Mouse (Mus musculus) hindbrain, embryonic 15.5 days (tissue): ENCODE results near the gene Prmt8. TPM values are rescaled to one million over a fixed set of nuclear protein-coding genes. Genes with fewer than 3 reads are reported as not detected.

Experiments used
- ATAC-seq: fragments of 200-750 bp; cut with Nextera tagmentation; 2 replicates; pipeline ENCODE4 v1.8.0; 2017; ENCODE audit warnings: low read depth, moderate number of reproducible peaks, moderate TSS enrichment; ENCODE audit not compliant: low FRiP score
- H3K27ac ChIP-seq: fragments of 300-500 bp; sonication (generic); replicated peaks from 2 replicates; pipeline ENCODE4 v1.5.1; 2015; ENCODE audit warnings: mild to moderate bottlenecking, inconsistent platforms
- H3K27me3 ChIP-seq: fragments of 300-500 bp; sonication (generic); 2 replicates; pipeline ENCODE4 v1.6.1; 2015; ENCODE audit warnings: control low read depth, inconsistent platforms
- H3K36me3 ChIP-seq: fragments of 300-500 bp; sonication (generic); 2 replicates; pipeline ENCODE4 v1.6.1; 2015; ENCODE audit warnings: control low read depth, inconsistent platforms
- H3K4me1 ChIP-seq: fragments of 300-500 bp; sonication (generic); replicated peaks from 2 replicates; pipeline ENCODE4 v1.6.1; 2015; ENCODE audit warnings: control low read depth, inconsistent platforms
- H3K4me2 ChIP-seq: fragments of 300-500 bp; sonication (generic); 2 replicates; pipeline ENCODE4 v1.6.1; 2015; ENCODE audit warnings: moderate library complexity, mild to moderate bottlenecking, inconsistent platforms
- H3K4me3 ChIP-seq: fragments of 300-500 bp; sonication (generic); 2 replicates; pipeline ENCODE4 v1.5.1; 2015; ENCODE audit warnings: mild to moderate bottlenecking, inconsistent platforms
- H3K9ac ChIP-seq: fragments of 300-500 bp; sonication (generic); 2 replicates; pipeline ENCODE4 v1.6.1; 2015; ENCODE audit warnings: inconsistent platforms
- H3K9me3 ChIP-seq: fragments of 300-500 bp; sonication (generic); 2 replicates; pipeline ENCODE4 v1.6.1; 2016; ENCODE audit warnings: control low read depth, inconsistent platforms
- WGBS: fragments of 180-500 bp; shearing (Covaris S2); methylation state at CpG from one replicate; pipeline ENCODE4 v1.1.7; 2015; 5-methylcytosine and 5-hydroxymethylcytosine counted together
- polyA plus RNA-seq: library from polyadenylated mRNA; unstranded; fragments of >200 nt; fragmentation: Nextera tagmentation; extraction: Ambion mirVana; gene quantifications from 2 replicates; pipeline ENCODE4 v1.2.1, GENCODE M21; 2015

Prmt8 gene
- polyA plus RNA-seq, 1 experiment from 2014 or later: 34.4 TPM

- no peak overlapping the region for H3K4me3 ChIP-seq
- 18% methylated on average over 4 of the region's 4 CpGs for WGBS
- H3K9ac ChIP-seq: no peak overlapping the region
- H3K27me3 ChIP-seq: no peaks in the 10 kb centered on the region
- no peaks in the 10 kb centered on the region for H3K36me3 ChIP-seq
- H3K4me2 ChIP-seq: no peak overlapping the region
- H3K4me1 ChIP-seq: peaks cover 28% of the 10 kb centered on the region
- H3K9me3 ChIP-seq: no peaks in the 10 kb centered on the region
- peak; percentile 76; the same call in 1 of the 2 replicates for ATAC-seq
- H3K27ac ChIP-seq: 0 out of 2 replicates have a peak overlapping the region, but pooled peaks have one; percentile 36
These were observed 84.3 kb downstream of the Prmt8 start for GRCm38 (mm10) chr6:127684981-127685380.

- Histone ChIP-seq H3K27me3 (no peaks in the 10 kb centered on the region), H3K36me3 (no peaks in the 10 kb centered on the region), H3K4me1 (peaks cover 30% of the 10 kb centered on the region), H3K4me3 (no peak overlapping the region), H3K27ac (peak overlapping the region; percentile 47), H3K9me3 (no peaks in the 10 kb centered on the region), H3K9ac (no peak overlapping the region), H3K4me2 (no peak overlapping the region)
- WGBS: 60% methylated on average over 8 of the region's 8 CpGs
- ATAC-seq: no peak; the same call in 1 of the 2 replicates
These were observed 85.7 kb downstream of the Prmt8 start for GRCm38 (mm10) chr6:127683561-127683960.

- no peaks in the 10 kb centered on the region for H3K36me3 ChIP-seq
- no peaks in the 10 kb centered on the region for H3K9me3 ChIP-seq
- no peak overlapping the region for H3K9ac ChIP-seq
- no peak overlapping the region for H3K4me3 ChIP-seq
- H3K4me2 ChIP-seq: no peak overlapping the region
- H3K4me1 ChIP-seq: peaks cover 41% of the 10 kb centered on the region
- H3K27ac ChIP-seq: no peak overlapping the region
- H3K27me3 ChIP-seq: no peaks in the 10 kb centered on the region
- ATAC-seq: no peak
- WGBS: 95% methylated on average over 7 of the region's 7 CpGs
These were observed 88.5 kb downstream of the Prmt8 start for GRCm38 (mm10) chr6:127680784-127681183.

GRCm38 (mm10) chr6:127678998-127679397, 90.3 kb downstream of the Prmt8 start:
- Histone ChIP-seq H3K9ac (no peak overlapping the region), H3K4me1 (peaks cover 26% of the 10 kb centered on the region), H3K9me3 (no peaks in the 10 kb centered on the region), H3K36me3 (no peaks in the 10 kb centered on the region), H3K4me3 (no peak overlapping the region), H3K27me3 (no peaks in the 10 kb centered on the region), H3K4me2 (no peak overlapping the region), H3K27ac (no peak overlapping the region)
- no peak for ATAC-seq
- WGBS: 81% methylated on average over 3 of the region's 3 CpGs

- ATAC-seq: no peak
- Histone ChIP-seq H3K9me3 (no peaks in the 10 kb centered on the region), H3K27ac (no peak overlapping the region), H3K27me3 (no peaks in the 10 kb centered on the region), H3K9ac (no peak overlapping the region), H3K36me3 (no peaks in the 10 kb centered on the region), H3K4me1 (peaks cover 19% of the 10 kb centered on the region), H3K4me2 (no peak overlapping the region), H3K4me3 (no peak overlapping the region)
- 64% methylated on average over 9 of the region's 9 CpGs for WGBS
These were observed 91.0 kb downstream of the Prmt8 start for GRCm38 (mm10) chr6:127678320-127678719.

GRCm38 (mm10) chr6:127676866-127677265, 92.4 kb downstream of the Prmt8 start:
- peak; percentile 50 for ATAC-seq
- no peak overlapping the region for H3K9ac ChIP-seq
- H3K27ac ChIP-seq: 0 out of 2 replicates have a peak overlapping the region, but pooled peaks have one; percentile 31
- no peak overlapping the region for H3K4me3 ChIP-seq
- H3K4me1 ChIP-seq: peaks cover 13% of the 10 kb centered on the region
- 34% methylated on average over 11 of the region's 11 CpGs for WGBS
- no peak overlapping the region for H3K4me2 ChIP-seq
- no peaks in the 10 kb centered on the region for H3K36me3 ChIP-seq
- H3K9me3 ChIP-seq: no peaks in the 10 kb centered on the region
- no peaks in the 10 kb centered on the region for H3K27me3 ChIP-seq

- no peak overlapping the region for H3K27ac ChIP-seq
- no peak overlapping the region for H3K4me3 ChIP-seq
- no peak for ATAC-seq
- no peak overlapping the region for H3K9ac ChIP-seq
- H3K4me2 ChIP-seq: no peak overlapping the region
- peaks cover 15% of the 10 kb centered on the region for H3K4me1 ChIP-seq
- no peaks in the 10 kb centered on the region for H3K27me3 ChIP-seq
- H3K9me3 ChIP-seq: no peaks in the 10 kb centered on the region
- H3K36me3 ChIP-seq: no peaks in the 10 kb centered on the region
- 84% methylated on average over 7 of the region's 7 CpGs for WGBS
These were observed 97.2 kb downstream of the Prmt8 start for GRCm38 (mm10) chr6:127672071-127672470.

- Histone ChIP-seq H3K27me3 (no peaks in the 10 kb centered on the region), H3K4me2 (no peak overlapping the region), H3K36me3 (no peaks in the 10 kb centered on the region), H3K4me1 (peaks cover 8% of the 10 kb centered on the region), H3K9me3 (no peaks in the 10 kb centered on the region), H3K9ac (no peak overlapping the region), H3K4me3 (no peak overlapping the region), H3K27ac (no peak overlapping the region)
- no peak for ATAC-seq
- WGBS: 96% methylated on average over 4 of the region's 4 CpGs
These were observed 99.2 kb downstream of the Prmt8 start for GRCm38 (mm10) chr6:127670031-127670430.

- Histone ChIP-seq H3K4me3 (no peak overlapping the region), H3K36me3 (no peaks in the 10 kb centered on the region), H3K27me3 (no peaks in the 10 kb centered on the region), H3K9ac (no peak overlapping the region), H3K4me2 (no peak overlapping the region), H3K4me1 (peaks cover 8% of the 10 kb centered on the region), H3K27ac (no peak overlapping the region), H3K9me3 (no peaks in the 10 kb centered on the region)
- no peak for ATAC-seq
- 53% methylated on average over 4 of the region's 4 CpGs for WGBS
These were observed 100.0 kb downstream of the Prmt8 start for GRCm38 (mm10) chr6:127669313-127669712.

GRCm38 (mm10) chr6:127663263-127663662, 106.0 kb downstream of the Prmt8 start:
- Histone ChIP-seq H3K4me1 (no peaks in the 10 kb centered on the region), H3K27ac (no peak overlapping the region), H3K36me3 (no peaks in the 10 kb centered on the region), H3K4me2 (no peak overlapping the region), H3K4me3 (no peak overlapping the region), H3K27me3 (no peaks in the 10 kb centered on the region), H3K9ac (no peak overlapping the region), H3K9me3 (no peaks in the 10 kb centered on the region)
- no peak for ATAC-seq
- WGBS: 84% methylated on average over 7 of the region's 7 CpGs

GRCm38 (mm10) chr6:127661717-127662292, 107.5 kb downstream of the Prmt8 start:
- Histone ChIP-seq H3K9me3 (no peaks in the 10 kb centered on the region), H3K27me3 (no peaks in the 10 kb centered on the region), H3K9ac (no peak overlapping the region), H3K4me1 (no peaks in the 10 kb centered on the region), H3K27ac (no peak overlapping the region), H3K4me3 (no peak overlapping the region), H3K4me2 (no peak overlapping the region), H3K36me3 (no peaks in the 10 kb centered on the region)
- 76% methylated on average over 7 of the region's 7 CpGs for WGBS
- no peak for ATAC-seq

GRCm38 (mm10) chr6:127659966-127660365, 109.3 kb downstream of the Prmt8 start:
- no peak for ATAC-seq

GRCm38 (mm10) chr6:127659472-127659871, 109.8 kb downstream of the Prmt8 start:
- Histone ChIP-seq H3K4me2 (no peak overlapping the region), H3K27ac (no peak overlapping the region), H3K9me3 (no peaks in the 10 kb centered on the region), H3K9ac (no peak overlapping the region), H3K27me3 (no peaks in the 10 kb centered on the region), H3K36me3 (no peaks in the 10 kb centered on the region), H3K4me3 (no peak overlapping the region), H3K4me1 (no peaks in the 10 kb centered on the region)
- no peak for ATAC-seq
- WGBS: 64% methylated on average over 5 of the region's 5 CpGs

More at GRCm38 (mm10) chr6:127659966-127660365, 109.3 kb downstream of the Prmt8 start:
- WGBS: 88% methylated on average over 4 of the region's 4 CpGs
- no peak overlapping the region for H3K27ac ChIP-seq
- no peak overlapping the region for H3K4me2 ChIP-seq
- no peaks in the 10 kb centered on the region for H3K9me3 ChIP-seq
- H3K36me3 ChIP-seq: no peaks in the 10 kb centered on the region
- H3K9ac ChIP-seq: no peak overlapping the region
- H3K4me1 ChIP-seq: no peaks in the 10 kb centered on the region
- H3K27me3 ChIP-seq: no peaks in the 10 kb centered on the region
- no peak overlapping the region for H3K4me3 ChIP-seq
